Mouse (Mus musculus) spleen, adult 2 months (tissue): ENCODE measurements around the gene Lmtk2. TPM values are rescaled to one million over a fixed set of nuclear protein-coding genes. Genes with fewer than 3 reads are reported as not detected.

ENCODE experiments used
- DNase-seq, 2 experiments: peaks; one replicate each; pipeline versions ENCODE4 v3.0.0 to v3.0.0-alpha.2; 2012 to 2021; ENCODE audit warnings: low spot score in 2 of 2, low read depth in 1 of 2
- H3K27ac ChIP-seq: fragments of 200-500 bp; 2 replicates; pipeline ENCODE4 v1.5.1; 2012; ENCODE audit warnings: low read length, inconsistent platforms; ENCODE audit not compliant: insufficient read depth
- H3K27me3 ChIP-seq: fragments of 200-500 bp; 2 replicates; pipeline ENCODE4 v1.6.1; 2012; ENCODE audit warnings: mild to moderate bottlenecking, moderate library complexity, low read length, inconsistent platforms; ENCODE audit not compliant: control insufficient read depth, insufficient read depth
- H3K36me3 ChIP-seq: fragments of 200-500 bp; 2 replicates; pipeline ENCODE4 v1.6.1; 2012; ENCODE audit warnings: mild to moderate bottlenecking, low read length, inconsistent platforms; ENCODE audit not compliant: control insufficient read depth, insufficient read depth
- H3K4me1 ChIP-seq: fragments of 200-500 bp; 2 replicates; pipeline ENCODE4 v1.6.1; 2011; ENCODE audit warnings: inconsistent platforms; ENCODE audit not compliant: control insufficient read depth, insufficient read depth, insufficient read length
- H3K4me3 ChIP-seq: fragments of 200-500 bp; 2 replicates; pipeline ENCODE4 v1.5.1; 2011; ENCODE audit warnings: mild to moderate bottlenecking, inconsistent platforms; ENCODE audit not compliant: insufficient read depth, insufficient read length; ENCODE audit errors: extremely low read depth
- CTCF ChIP-seq: fragments of 200-500 bp; IDR thresholded peaks from 2 replicates; pipeline ENCODE4 v1.5.1; 2011; ENCODE audit warnings: mild to moderate bottlenecking, inconsistent platforms; ENCODE audit not compliant: insufficient read depth, insufficient read length, insufficient replicate concordance; ENCODE audit errors: extremely low read depth
- POLR2A ChIP-seq: fragments of 200-500 bp; IDR thresholded peaks from 2 replicates; pipeline ENCODE4 v1.6.1; 2011; ENCODE audit warnings: low read depth, low read length, inconsistent platforms
- WGBS: fragments of 180-500 bp; shearing (Covaris S2); methylation state at CpG from one replicate; pipeline ENCODE4 v1.1.7; 2018; 5-methylcytosine and 5-hydroxymethylcytosine counted together
- polyA plus RNA-seq: library from polyadenylated mRNA; depleted of rRNA; stranded (reverse); fragments of >200 nt; gene quantifications from 2 replicates; pipeline ENCODE4 v1.2.3, GENCODE M21; 2012

Lmtk2 gene
- polyA plus RNA-seq, 1 experiment, result 10.0 TPM

GRCm38 (mm10) chr5:144184350-144185045 lies 84.3 kb downstream of the Lmtk2 start:
- H3K27me3 ChIP-seq, result no peaks in the 10 kb centered on the region
- H3K4me3 ChIP-seq, result no peak overlapping the region
- H3K36me3 ChIP-seq, result peaks cover 9% of the 10 kb centered on the region
- DNase-seq, result peak in 1 of 2 experiments; percentile 29
- peaks cover 21% of the 10 kb centered on the region for H3K4me1 ChIP-seq
- TF ChIP-seq POLR2A, result no peak
- TF ChIP-seq CTCF, result no peak
- H3K27ac ChIP-seq, result peak overlapping the region; percentile 17
- WGBS, result 48% methylated on average over 21 of the region's 21 CpGs

- Histone ChIP-seq H3K4me3 (no peak overlapping the region), H3K4me1 (peaks cover 24% of the 10 kb centered on the region), H3K27me3 (no peaks in the 10 kb centered on the region), H3K36me3 (peaks cover 9% of the 10 kb centered on the region), H3K27ac (no peak overlapping the region)
- 90% methylated on average over 6 of the region's 6 CpGs for WGBS
- no peak for TF ChIP-seq CTCF
- TF ChIP-seq POLR2A, result no peak
- no peak for DNase-seq
These were observed 88.2 kb downstream of the Lmtk2 start for GRCm38 (mm10) chr5:144188422-144188821.

DNA sequence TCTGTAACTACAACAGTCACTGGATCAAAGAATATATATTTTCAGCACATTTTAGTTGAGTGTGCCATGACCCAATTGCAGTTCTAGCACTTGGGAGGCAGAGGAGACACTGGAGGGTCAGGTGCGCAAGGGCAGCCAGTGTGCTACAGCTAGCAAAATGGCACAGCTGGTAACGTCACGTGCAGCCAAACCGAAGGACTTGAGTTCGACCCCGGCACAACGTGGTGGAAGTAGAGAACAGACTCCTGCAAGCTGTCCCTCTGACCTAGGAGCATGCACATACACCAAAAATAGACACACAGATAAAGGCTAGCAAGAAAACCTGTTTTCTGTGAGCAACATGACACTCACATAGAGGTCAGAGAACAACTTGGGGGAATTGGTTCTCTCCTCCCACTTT lies 89.1 kb downstream of the Lmtk2 start:
- Histone ChIP-seq H3K4me1 (peaks cover 18% of the 10 kb centered on the region), H3K27ac (no peak overlapping the region), H3K4me3 (no peak overlapping the region), H3K36me3 (peaks cover 9% of the 10 kb centered on the region), H3K27me3 (no peaks in the 10 kb centered on the region)
- 57% methylated on average over 7 of the region's 7 CpGs for WGBS
- TF ChIP-seq CTCF (no peak), POLR2A (no peak)
- DNase-seq, result no peak

- DNase-seq, result peak in 1 of 2 experiments; percentile 73
- 4% methylated on average over 24 of the region's 26 CpGs for WGBS
- H3K4me1 ChIP-seq, result peaks cover 11% of the 10 kb centered on the region
- H3K4me3 ChIP-seq, result peak within 1 kb of the TSS; percentile 15; the same call in 1 of the 2 replicates
- TF ChIP-seq CTCF, result no peak
- no peak for TF ChIP-seq POLR2A
- no peak within 1 kb of the TSS for H3K27ac ChIP-seq
- H3K27me3 ChIP-seq, result no peaks in the 10 kb centered on the region
- H3K36me3 ChIP-seq, result peaks cover 6% of the 10 kb centered on the region
These were observed 89.8 kb downstream of the Lmtk2 start, which contains the start of gene Bhlha15 for GRCm38 (mm10) chr5:144189950-144190583. Bhlha15 (plus strand) TSS chr5:144190286.

DNA sequence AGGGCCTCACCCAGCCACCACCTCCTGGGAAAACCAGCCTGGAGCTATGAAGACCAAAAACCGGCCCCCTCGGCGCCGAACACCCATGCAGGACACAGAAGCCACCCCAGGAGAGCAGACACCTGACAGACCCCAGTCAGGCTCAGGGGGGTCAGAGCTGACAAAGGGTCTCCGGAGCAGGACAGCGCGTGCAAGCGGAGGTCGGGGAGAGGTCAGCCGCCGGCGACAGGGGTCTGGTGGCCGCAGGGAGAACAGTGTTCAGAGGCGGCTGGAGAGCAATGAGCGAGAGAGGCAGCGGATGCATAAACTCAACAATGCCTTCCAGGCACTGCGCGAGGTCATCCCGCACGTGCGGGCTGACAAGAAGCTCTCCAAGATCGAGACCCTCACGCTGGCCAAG lies 90.8 kb downstream of the Lmtk2 start:
- no peak for DNase-seq
- TF ChIP-seq CTCF (no peak), POLR2A (no peak)
- Histone ChIP-seq H3K27ac (no peak overlapping the region), H3K27me3 (no peaks in the 10 kb centered on the region), H3K4me3 (no peak overlapping the region), H3K4me1 (peaks cover 11% of the 10 kb centered on the region), H3K36me3 (peaks cover 1% of the 10 kb centered on the region; the same call in 1 of the 2 replicates)
- WGBS, result 93% methylated on average over 23 of the region's 23 CpGs

DNA sequence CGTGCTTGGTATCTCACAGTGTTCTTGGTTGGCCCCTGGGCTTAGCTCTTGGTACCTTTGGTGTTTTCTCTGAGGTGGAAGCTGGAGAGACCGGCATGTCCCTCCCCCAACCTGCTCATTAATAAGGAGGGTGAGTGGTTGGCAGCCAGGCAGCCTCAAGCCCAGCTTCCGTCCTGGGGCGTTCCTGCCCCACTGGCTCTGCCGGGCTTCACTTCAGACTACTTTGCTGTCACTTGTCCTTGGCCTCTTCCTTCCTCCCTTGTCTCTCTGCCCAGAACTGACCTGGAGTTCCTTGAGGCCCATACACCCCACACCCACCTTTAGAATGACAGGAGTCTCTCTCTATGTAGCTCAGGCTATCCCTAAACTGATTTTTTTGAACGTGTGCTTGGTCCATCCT lies 92.4 kb downstream of the Lmtk2 start:
- no peak for TF ChIP-seq CTCF
- TF ChIP-seq POLR2A, result no peak
- H3K36me3 ChIP-seq, result peaks cover 1% of the 10 kb centered on the region; the same call in 1 of the 2 replicates
- H3K27ac ChIP-seq, result no peak overlapping the region
- WGBS, result 77% methylated on average over 6 of the region's 6 CpGs
- H3K27me3 ChIP-seq, result no peaks in the 10 kb centered on the region
- H3K4me1 ChIP-seq, result peaks cover 11% of the 10 kb centered on the region
- H3K4me3 ChIP-seq, result no peak overlapping the region
- no peak for DNase-seq

GRCm38 (mm10) chr5:144194416-144194815 lies 94.2 kb downstream of the Lmtk2 start:
- peaks cover 3% of the 10 kb centered on the region for H3K36me3 ChIP-seq
- DNase-seq, result peak in 1 of 2 experiments; percentile 27
- no peak overlapping the region for H3K4me3 ChIP-seq
- 44% methylated on average over 7 of the region's 7 CpGs for WGBS
- no peak overlapping the region for H3K27ac ChIP-seq
- TF ChIP-seq CTCF (no peak), POLR2A (no peak)
- H3K27me3 ChIP-seq, result no peaks in the 10 kb centered on the region
- H3K4me1 ChIP-seq, result peaks cover 11% of the 10 kb centered on the region
